Mouse (Mus musculus) intestine, embryonic 14.5 days (tissue): ENCODE data around the gene Efcab11. TPM values are rescaled to one million over a fixed set of nuclear protein-coding genes. Genes with fewer than 3 reads are reported as not detected.

Experiments
- ATAC-seq: fragments of 200-750 bp; cut with Nextera tagmentation; replicated peaks from 2 replicates; pipeline ENCODE4 v1.8.0; 2017; ENCODE audit warnings: low read depth, moderate number of reproducible peaks, moderate TSS enrichment, moderate library complexity; ENCODE audit not compliant: low FRiP score, low TSS enrichment
- DNase-seq: peaks from one replicate; pipeline ENCODE4 v3.0.0-alpha.2; 2018; ENCODE audit warnings: low spot score
- H3K27ac ChIP-seq: fragments of 300-500 bp; sonication (generic); 2 replicates; pipeline ENCODE4 v1.5.1; 2014; ENCODE audit warnings: low read depth, mild to moderate bottlenecking, control low read depth
- H3K27me3 ChIP-seq: fragments of 300-500 bp; sonication (generic); replicated peaks from 2 replicates; pipeline ENCODE4 v1.6.1; 2014; ENCODE audit warnings: low read length, control low read depth; ENCODE audit not compliant: control insufficient read depth, insufficient read depth
- H3K36me3 ChIP-seq: fragments of 300-500 bp; sonication (generic); 2 replicates; pipeline ENCODE4 v1.6.1; 2014; ENCODE audit warnings: low read length, control low read depth; ENCODE audit not compliant: control insufficient read depth, insufficient read depth
- H3K4me1 ChIP-seq: fragments of 300-500 bp; sonication (generic); replicated peaks from 2 replicates; pipeline ENCODE4 v1.6.1; 2014; ENCODE audit warnings: low read length, control low read depth, mixed read lengths; ENCODE audit not compliant: control insufficient read depth, insufficient read depth
- H3K4me2 ChIP-seq: fragments of 300-500 bp; sonication (generic); 2 replicates; pipeline ENCODE4 v1.6.1; 2014; ENCODE audit warnings: low read length
- H3K4me3 ChIP-seq: fragments of 300-500 bp; sonication (generic); 2 replicates; pipeline ENCODE4 v1.5.1; 2014; ENCODE audit warnings: low read depth, low read length, control low read depth, mixed read lengths
- H3K9ac ChIP-seq: fragments of 300-500 bp; sonication (generic); 2 replicates; pipeline ENCODE4 v1.6.1; 2014; ENCODE audit warnings: mild to moderate bottlenecking, low read length
- H3K9me3 ChIP-seq: fragments of 300-500 bp; sonication (generic); 2 replicates; pipeline ENCODE4 v1.6.1; 2016; ENCODE audit warnings: low read length, control low read depth; ENCODE audit not compliant: control insufficient read depth
- WGBS: fragments of 180-500 bp; shearing (Covaris S2); extraction: QIAGEN DNeasy Blood & Tissue Kit; methylation state at CpG from one replicate; pipeline ENCODE4 v1.1.7; 2014; 5-methylcytosine and 5-hydroxymethylcytosine counted together
- polyA plus RNA-seq: library from polyadenylated mRNA; unstranded; fragments of >200 nt; fragmentation: Nextera tagmentation; extraction: Ambion mirVana; gene quantifications from 2 replicates; pipeline ENCODE4 v1.2.1, GENCODE M21; 2014

Efcab11 gene
- polyA plus RNA-seq, 1 experiment from 2014 or later: 13.4 TPM

DNA sequence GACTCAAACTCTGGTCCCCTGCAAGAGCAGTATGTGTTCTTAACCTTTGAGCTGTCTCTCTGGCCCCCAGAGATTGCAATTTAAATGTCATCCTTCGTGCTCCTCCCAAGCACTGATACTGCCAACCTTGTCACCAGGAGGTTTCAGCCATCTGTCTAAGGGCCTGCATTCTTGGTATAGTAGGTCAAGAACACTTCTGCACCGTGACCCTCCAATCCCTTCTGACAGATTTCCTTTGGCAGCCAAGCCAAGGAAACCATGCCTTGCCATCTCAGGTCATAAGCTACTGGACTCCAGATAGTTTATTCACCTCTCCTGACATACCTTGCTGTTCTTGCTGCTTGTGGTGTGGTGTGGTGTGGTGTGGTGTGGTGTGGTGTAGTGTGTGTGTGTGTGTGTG lies 235.5 kb downstream of the Efcab11 start:
- Histone ChIP-seq H3K9me3 (peaks cover 12% of the 10 kb centered on the region; the same call in 1 of the 2 replicates), H3K27ac (no peak overlapping the region), H3K27me3 (no peaks in the 10 kb centered on the region), H3K4me1 (no peaks in the 10 kb centered on the region), H3K4me3 (no peak overlapping the region), H3K4me2 (no peak overlapping the region), H3K36me3 (no peaks in the 10 kb centered on the region), H3K9ac (no peak overlapping the region)
- DNase-seq (no peak), ATAC-seq (no peak)
- WGBS: 84% methylated on average over 2 of the region's 2 CpGs

DNA sequence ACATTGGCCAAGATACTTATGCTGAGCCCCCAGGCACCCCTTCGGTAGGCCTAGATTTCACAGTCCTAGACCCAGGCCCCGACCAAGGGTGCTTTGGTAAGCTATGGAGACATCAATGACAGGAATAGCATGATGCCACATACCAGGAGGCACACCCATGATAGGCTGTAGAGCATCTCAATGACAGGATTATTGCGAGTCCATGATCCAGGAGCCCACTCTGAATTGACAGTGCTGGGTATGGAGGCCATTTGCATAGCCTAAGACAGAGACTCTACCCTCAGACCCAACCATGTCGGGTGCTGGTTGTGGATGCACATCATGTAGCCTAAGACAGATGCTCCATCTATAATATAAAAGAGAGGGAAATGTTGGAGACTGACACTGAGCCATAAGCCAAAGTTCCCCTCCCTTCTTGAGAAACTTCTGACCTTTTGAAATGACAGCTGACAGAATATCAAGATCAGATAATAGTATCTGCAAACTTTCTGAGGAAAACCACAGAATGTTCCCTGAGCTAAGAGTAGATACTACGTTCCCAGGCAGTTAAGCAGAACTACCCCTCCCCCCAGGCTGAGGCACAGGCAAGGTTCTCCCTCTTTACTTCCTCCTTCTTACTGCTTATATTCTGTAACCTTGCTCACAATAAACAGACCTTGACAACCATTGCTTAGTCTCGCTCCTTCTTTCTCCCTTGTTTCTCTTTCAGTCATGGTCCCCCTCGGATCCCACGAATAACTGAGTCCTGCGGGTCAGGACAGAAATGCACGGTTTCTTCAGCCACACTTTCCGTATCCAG lies 237.5 kb downstream of the Efcab11 start:
- no peak overlapping the region for H3K27ac ChIP-seq
- H3K36me3 ChIP-seq: no peaks in the 10 kb centered on the region
- H3K4me1 ChIP-seq: no peaks in the 10 kb centered on the region
- ATAC-seq: no peak
- H3K27me3 ChIP-seq: no peaks in the 10 kb centered on the region
- no peak overlapping the region for H3K9ac ChIP-seq
- H3K4me3 ChIP-seq: no peak overlapping the region
- H3K9me3 ChIP-seq: peaks cover 20% of the 10 kb centered on the region; the same call in 1 of the 2 replicates
- WGBS: 86% methylated on average over 11 of the region's 11 CpGs
- no peak for DNase-seq
- no peak overlapping the region for H3K4me2 ChIP-seq

DNA sequence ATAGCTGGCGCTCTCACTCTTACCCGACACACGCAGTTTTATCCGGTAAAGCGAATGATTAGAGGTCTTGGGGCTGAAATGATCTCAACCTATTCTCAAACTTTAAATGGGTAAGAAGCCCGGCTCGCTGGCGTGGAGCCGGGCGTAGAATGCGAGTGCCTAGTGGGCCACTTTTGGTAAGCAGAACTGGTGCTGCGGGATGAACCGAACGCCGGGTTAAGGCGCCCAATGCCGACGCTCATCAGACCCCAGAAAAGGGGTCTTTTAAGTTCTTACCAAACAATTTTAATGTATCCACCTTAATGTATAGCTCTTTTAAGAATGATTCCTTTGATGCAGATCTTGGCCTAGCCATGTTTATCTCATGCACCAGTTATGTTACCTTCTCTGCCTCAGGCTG lies 238.8 kb downstream of the Efcab11 start:
- Histone ChIP-seq H3K4me2 (no peak overlapping the region), H3K9me3 (peaks cover 20% of the 10 kb centered on the region; the same call in 1 of the 2 replicates), H3K27ac (no peak overlapping the region), H3K9ac (no peak overlapping the region), H3K36me3 (no peaks in the 10 kb centered on the region), H3K4me1 (no peaks in the 10 kb centered on the region; the same call in 1 of the 2 replicates), H3K27me3 (no peaks in the 10 kb centered on the region), H3K4me3 (no peak overlapping the region)
- DNase-seq: peak; percentile 7
- 94% methylated on average over 18 of the region's 18 CpGs for WGBS
- ATAC-seq: peak; percentile 95

DNA sequence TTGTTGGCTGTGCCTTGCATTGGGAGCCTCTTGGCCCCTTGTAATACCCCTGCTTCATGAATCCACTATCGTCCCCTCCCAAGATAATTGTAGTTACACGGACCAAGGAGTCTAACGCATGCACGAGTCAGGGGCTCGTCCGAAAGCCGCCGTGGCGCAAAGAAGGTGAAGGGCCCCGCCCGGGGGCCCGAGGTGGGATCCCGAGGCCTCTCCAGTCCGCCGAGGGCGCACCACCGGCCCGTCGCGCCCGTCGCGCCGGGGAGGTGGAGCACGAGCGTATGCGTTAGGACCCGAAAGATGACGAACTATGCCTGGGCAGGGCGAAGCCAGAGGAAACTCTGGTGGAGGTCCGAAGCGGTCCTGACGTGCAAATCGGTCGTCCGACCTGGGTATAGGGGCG lies 239.3 kb downstream of the Efcab11 start:
- peaks cover 20% of the 10 kb centered on the region; the same call in 1 of the 2 replicates for H3K9me3 ChIP-seq
- H3K27ac ChIP-seq: no peak overlapping the region
- H3K4me1 ChIP-seq: no peaks in the 10 kb centered on the region; the same call in 1 of the 2 replicates
- no peak overlapping the region for H3K4me3 ChIP-seq
- H3K4me2 ChIP-seq: no peak overlapping the region
- H3K36me3 ChIP-seq: no peaks in the 10 kb centered on the region
- H3K27me3 ChIP-seq: no peaks in the 10 kb centered on the region
- H3K9ac ChIP-seq: no peak overlapping the region
- no peak for DNase-seq
- 92% methylated on average over 37 of the region's 37 CpGs for WGBS
- peak; percentile 100 for ATAC-seq

Other genes starting within 250 kb of the Efcab11 start
- 59.9 and 61.8 TPM in 2 replicates for gene Tdp1, start 78 bp upstream of the Efcab11 start, polyA plus RNA-seq
- 0.37 and 0.39 TPM in 2 replicates for gene Kcnk13, start 80.1 kb upstream of the Efcab11 start, polyA plus RNA-seq
- 242 and 273 TPM in 2 replicates for gene Psmc1, start 225.7 kb upstream of the Efcab11 start, polyA plus RNA-seq